Comparison of ENCODE assay signal across 8 mouse cellular contexts in genomic region chr9:121791206-121791605, GRCm38 (mm10). TPM values are rescaled to one million over a fixed set of nuclear protein-coding genes. Genes with fewer than 3 reads are reported as not detected.
DNase-seq lines count a peak whose midpoint lies in the region; ATAC-seq and TF ChIP-seq lines count a peak whose summit lies in the region.

No protein-coding gene starts in this region.

- no peak overlapping the region for H3K4me2 ChIP-seq in forebrain, postnatal 0 days (ENCODE audit: low read depth)

- H3K36me3 ChIP-seq in forebrain, embryonic 10.5 days (replicated peaks), result no peaks in the 10 kb centered on the region
- no peaks in the 10 kb centered on the region for H3K36me3 ChIP-seq in forebrain, postnatal 0 days (ENCODE audit: insufficient read depth)

- H3K4me1 ChIP-seq in forebrain, embryonic 10.5 days, result peaks cover 10% of the 10 kb centered on the region; the same call in 1 of the 2 replicates
- no peaks in the 10 kb centered on the region for H3K4me1 ChIP-seq in forebrain, postnatal 0 days (ENCODE audit: insufficient read depth)

- no peak for TF ChIP-seq CTCF in forebrain, postnatal 0 days (IDR thresholded peaks at IDR 0.05; ENCODE audit: low read depth)

- peak; percentile 51 for DNase-seq in forebrain, embryonic 10.5 days (ENCODE audit: extremely low spot score, low spot score)
- no peak for DNase-seq in forebrain, postnatal 0 days
- DNase-seq in NIH3T3 (ENCODE audit: low read depth), result peak; percentile 88
- peak; percentile 32 to 47 for DNase-seq in cerebellum, postnatal 36 days
- peak; percentile 73 to 74 for DNase-seq in heart, adult 9 months (ENCODE audit: low spot score in 2 of 2)
- peak; percentile 89 for DNase-seq in kidney, postnatal 10 days
- peak; percentile 65 for DNase-seq in lung, postnatal 36 days
- peak; percentile 12 for DNase-seq in thymus, postnatal 0 days (ENCODE audit: low spot score)

- H3K9me3 ChIP-seq in forebrain, embryonic 10.5 days, result no peaks in the 10 kb centered on the region
- H3K9me3 ChIP-seq in forebrain, postnatal 0 days (ENCODE audit: low read length), result no peaks in the 10 kb centered on the region

- no peak for ATAC-seq in forebrain, postnatal 0 days

- no peak overlapping the region for H3K9ac ChIP-seq in forebrain, postnatal 0 days

- no peak overlapping the region for H3K4me3 ChIP-seq in forebrain, embryonic 10.5 days
- no peak overlapping the region for H3K4me3 ChIP-seq in forebrain, postnatal 0 days (ENCODE audit: low read depth, low read length)

- no peak overlapping the region for H3K27ac ChIP-seq in forebrain, embryonic 10.5 days
- H3K27ac ChIP-seq in forebrain, postnatal 0 days (ENCODE audit: low read depth, low read length), result no peak overlapping the region

- H3K27me3 ChIP-seq in forebrain, embryonic 10.5 days (ENCODE audit: poor library complexity, severe bottlenecking), result 0 out of 2 replicates have a peak, but pooled peaks cover 6% of the 10 kb centered on the region
- H3K27me3 ChIP-seq in forebrain, postnatal 0 days (ENCODE audit: insufficient read depth, low read length), result no peaks in the 10 kb centered on the region

- WGBS in forebrain, embryonic 10.5 days, result 10% methylated on average over 5 of the region's 5 CpGs
- WGBS in forebrain, postnatal 0 days, result 17% methylated on average over 5 of the region's 5 CpGs

RNA-seq across cellular contexts. Expression of gene Hhatl, which starts 1.1 kb away (rescaled TPM):
- polyA plus RNA-seq in forebrain, embryonic 10.5 days (2016; fragmentation: Nextera tagmentation; extraction: Ambion mirVana), result not detected in 2 replicates
- 0.15 and 1.2 TPM in 2 replicates for total RNA-seq in forebrain, postnatal 0 days (2014; rRNA removed)
- 0.15 and 0.39 TPM in 2 replicates for polyA plus RNA-seq in forebrain, postnatal 0 days (2015; fragmentation: Nextera tagmentation; extraction: Ambion mirVana)
- 0.40 and 0.51 TPM in 2 replicates for polyA plus RNA-seq in thymus, postnatal 0 days (2015; fragmentation: Nextera tagmentation; extraction: Ambion mirVana)

RNA-seq across cellular contexts. Expression of gene Klhl40, which starts 13.8 kb away (rescaled TPM):
- polyA plus RNA-seq in forebrain, embryonic 10.5 days (2016; fragmentation: Nextera tagmentation; extraction: Ambion mirVana), result 0.12 TPM in 1 of 2 replicates, not detected in the other
- total RNA-seq in forebrain, postnatal 0 days (2014; rRNA removed), result 2.7 and 2.8 TPM in 2 replicates
- polyA plus RNA-seq in forebrain, postnatal 0 days (2015; fragmentation: Nextera tagmentation; extraction: Ambion mirVana), result 1.7 and 2.0 TPM in 2 replicates
- polyA plus RNA-seq in thymus, postnatal 0 days (2015; fragmentation: Nextera tagmentation; extraction: Ambion mirVana), result 0.34 and 0.40 TPM in 2 replicates

RNA-seq across cellular contexts. Expression of gene Zfp651, which starts 32.1 kb away (rescaled TPM):
- polyA plus RNA-seq in forebrain, embryonic 10.5 days (2016; fragmentation: Nextera tagmentation; extraction: Ambion mirVana), result 4.1 and 4.8 TPM in 2 replicates
- total RNA-seq in forebrain, postnatal 0 days (2014; rRNA removed), result 44.6 and 48.8 TPM in 2 replicates
- polyA plus RNA-seq in forebrain, postnatal 0 days (2015; fragmentation: Nextera tagmentation; extraction: Ambion mirVana), result 16.3 and 17.5 TPM in 2 replicates
- polyA plus RNA-seq in thymus, postnatal 0 days (2015; fragmentation: Nextera tagmentation; extraction: Ambion mirVana), result 1.9 and 2.4 TPM in 2 replicates

RNA-seq across cellular contexts. Expression of gene Ccdc13, which starts 48.1 kb away (rescaled TPM):
- 2.6 and 2.7 TPM in 2 replicates for polyA plus RNA-seq in forebrain, embryonic 10.5 days (2016; fragmentation: Nextera tagmentation; extraction: Ambion mirVana)
- 4.3 and 5.2 TPM in 2 replicates for total RNA-seq in forebrain, postnatal 0 days (2014; rRNA removed)
- 3.6 and 4.7 TPM in 2 replicates for polyA plus RNA-seq in forebrain, postnatal 0 days (2015; fragmentation: Nextera tagmentation; extraction: Ambion mirVana)
- 0.24 and 0.29 TPM in 2 replicates for polyA plus RNA-seq in thymus, postnatal 0 days (2015; fragmentation: Nextera tagmentation; extraction: Ambion mirVana)
